Mouse (Mus musculus): ENCODE measurements around the gene Akr7a5. TPM values are rescaled to one million over a fixed set of nuclear protein-coding genes. Genes with fewer than 3 reads are reported as not detected.

Gene Akr7a5
- polyA plus RNA-seq, 1 experiment from 2014 or later: 64.8 TPM

DNA sequence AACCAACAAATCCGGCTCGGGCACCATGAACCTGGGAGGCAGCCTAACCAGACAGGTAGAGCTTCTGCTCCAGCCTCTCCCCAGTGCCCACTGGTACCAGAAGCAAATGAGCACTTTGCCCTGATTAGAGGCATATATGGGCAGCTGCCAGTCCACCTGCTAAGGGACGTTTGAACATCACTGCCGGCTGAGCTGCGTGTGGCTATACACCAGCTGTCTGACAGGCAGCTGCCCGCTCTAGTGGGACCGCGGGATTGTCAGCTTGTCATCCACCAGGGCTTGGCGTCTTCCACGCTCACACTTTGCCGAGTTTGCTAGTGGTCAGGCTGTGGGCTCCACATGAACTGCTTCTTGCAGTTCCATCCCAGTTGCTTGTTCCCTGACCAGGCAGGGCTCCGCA, 30.0 kb upstream of the Akr7a5 start:
- 93% methylated on average over 12 of the region's 12 CpGs for WGBS
- H3K4me1 ChIP-seq (replicated peaks): peaks cover 9% of the 10 kb centered on the region; the same call in 1 of the 2 replicates
- no peaks in the 10 kb centered on the region for H3K27me3 ChIP-seq
- ATAC-seq (ENCODE audit: low FRiP score, low read depth): no peak
- no peak overlapping the region for H3K27ac ChIP-seq (replicated peaks)
- H3K36me3 ChIP-seq: peaks cover 15% of the 10 kb centered on the region
- H3K9me3 ChIP-seq: no peaks in the 10 kb centered on the region
- H3K9ac ChIP-seq: no peak overlapping the region
- H3K4me2 ChIP-seq: no peak overlapping the region
- no peak overlapping the region for H3K4me3 ChIP-seq

DNA sequence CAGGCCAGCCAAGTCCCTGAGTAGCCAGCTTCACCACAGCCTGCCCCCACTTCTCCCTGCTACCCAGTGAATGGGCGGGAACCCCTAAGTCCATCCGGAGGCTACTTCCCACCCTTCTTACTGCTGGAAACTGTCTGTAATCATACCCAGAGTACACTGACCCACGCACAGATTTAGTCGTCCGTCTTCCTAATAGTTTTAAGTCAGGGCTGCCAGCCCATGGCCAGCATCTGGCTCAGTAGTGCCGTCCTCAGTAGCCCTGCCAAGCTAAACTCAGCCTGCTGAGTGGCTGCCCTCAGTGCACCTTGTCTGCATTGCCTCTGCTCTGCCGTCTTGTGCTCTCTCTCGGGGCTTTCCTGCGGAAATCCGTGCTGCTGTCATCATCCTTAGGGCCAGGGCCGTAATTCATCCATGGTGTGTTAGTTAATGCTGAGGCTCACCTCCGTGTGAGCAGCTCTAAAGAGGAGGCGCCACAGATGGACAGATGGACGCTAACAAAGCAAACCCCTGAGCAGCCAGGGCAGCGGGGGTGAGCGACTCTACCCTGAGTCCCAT, 28.7 kb upstream of the Akr7a5 start:
- peaks cover 18% of the 10 kb centered on the region for H3K36me3 ChIP-seq
- no peak overlapping the region for H3K4me3 ChIP-seq

DNA sequence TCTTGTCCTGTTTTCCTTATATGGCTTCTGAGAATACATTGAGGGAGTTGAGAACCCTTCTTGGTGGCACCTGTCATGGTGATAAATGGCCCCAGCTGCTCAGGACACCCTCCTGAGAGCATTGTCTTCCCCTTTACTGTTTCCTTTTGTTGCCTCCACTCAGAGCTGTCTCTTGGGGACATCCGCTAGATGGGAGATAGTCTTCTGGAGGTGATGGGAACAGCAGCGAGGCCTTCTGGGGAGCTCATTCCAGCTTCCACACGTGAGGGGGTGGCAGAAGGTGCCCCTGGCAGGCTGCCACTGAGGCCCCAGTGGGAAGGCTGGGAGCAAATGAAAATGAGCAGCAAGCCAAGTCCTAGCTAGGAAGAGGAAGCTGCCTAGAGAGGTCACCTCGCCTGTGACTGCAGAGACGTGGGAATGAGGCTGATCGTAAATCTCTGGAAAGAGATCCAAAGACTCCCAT, 27.6 kb upstream of the Akr7a5 start:
- H3K36me3 ChIP-seq: peaks cover 23% of the 10 kb centered on the region
- no peak overlapping the region for H3K4me2 ChIP-seq
- H3K4me1 ChIP-seq (replicated peaks): peaks cover 9% of the 10 kb centered on the region; the same call in 1 of the 2 replicates
- WGBS: 38% methylated on average over 6 of the region's 6 CpGs
- no peak overlapping the region; the same call in 1 of the 2 replicates for H3K27ac ChIP-seq (replicated peaks)
- H3K9me3 ChIP-seq: no peaks in the 10 kb centered on the region
- H3K27me3 ChIP-seq: no peaks in the 10 kb centered on the region
- H3K4me3 ChIP-seq: no peak overlapping the region
- no peak overlapping the region for H3K9ac ChIP-seq
- ATAC-seq (ENCODE audit: low FRiP score, low read depth): no peak

More for the DNA sequence above, 28.7 kb upstream of the Akr7a5 start:
- no peak for ATAC-seq (ENCODE audit: low FRiP score, low read depth)
- Histone ChIP-seq H3K4me2 (no peak overlapping the region), H3K9me3 (no peaks in the 10 kb centered on the region), H3K27ac (replicated peaks) (no peak overlapping the region), H3K4me1 (replicated peaks) (peaks cover 9% of the 10 kb centered on the region; the same call in 1 of the 2 replicates), H3K9ac (no peak overlapping the region), H3K27me3 (no peaks in the 10 kb centered on the region)
- 71% methylated on average over 16 of the region's 16 CpGs for WGBS

GRCm38 (mm10) chr4:139284877-139285276, 25.7 kb upstream of the Akr7a5 start:
- ATAC-seq (ENCODE audit: low FRiP score, low read depth): no peak
- Histone ChIP-seq H3K36me3 (peaks cover 23% of the 10 kb centered on the region), H3K9me3 (no peaks in the 10 kb centered on the region), H3K4me3 (no peak overlapping the region), H3K4me2 (no peak overlapping the region), H3K27ac (replicated peaks) (no peak overlapping the region), H3K4me1 (replicated peaks) (peaks cover 9% of the 10 kb centered on the region; the same call in 1 of the 2 replicates), H3K27me3 (no peaks in the 10 kb centered on the region), H3K9ac (no peak overlapping the region)
- WGBS: 86% methylated on average over 15 of the region's 15 CpGs

DNA sequence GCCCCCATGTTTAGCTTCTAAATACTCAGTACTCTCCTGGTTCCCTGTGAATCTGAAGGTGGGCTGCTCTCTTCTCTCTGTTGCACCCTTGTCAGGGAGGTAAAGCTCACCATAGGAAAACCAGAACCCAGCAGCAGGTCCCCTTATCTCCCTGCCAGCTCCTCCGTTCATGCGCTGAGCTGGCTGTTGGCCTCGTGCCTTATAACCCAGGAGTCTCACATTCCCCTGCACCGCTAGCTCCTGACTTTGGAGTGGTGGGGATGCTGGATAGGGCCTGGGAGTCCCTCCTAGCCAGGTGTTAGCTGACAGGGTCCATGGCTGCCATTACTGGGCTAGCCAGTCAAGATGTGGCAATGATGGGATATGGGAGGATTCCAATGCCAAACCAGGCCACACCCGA, 24.3 kb upstream of the Akr7a5 start:
- H3K4me1 ChIP-seq (replicated peaks): peaks cover 9% of the 10 kb centered on the region; the same call in 1 of the 2 replicates
- 88% methylated on average over 5 of the region's 5 CpGs for WGBS
- H3K4me2 ChIP-seq: no peak overlapping the region
- no peak for ATAC-seq (ENCODE audit: low FRiP score, low read depth)
- no peak overlapping the region for H3K9ac ChIP-seq
- no peak overlapping the region for H3K27ac ChIP-seq (replicated peaks)
- no peak overlapping the region for H3K4me3 ChIP-seq
- no peaks in the 10 kb centered on the region for H3K27me3 ChIP-seq
- H3K36me3 ChIP-seq: peaks cover 29% of the 10 kb centered on the region
- no peaks in the 10 kb centered on the region for H3K9me3 ChIP-seq

DNA sequence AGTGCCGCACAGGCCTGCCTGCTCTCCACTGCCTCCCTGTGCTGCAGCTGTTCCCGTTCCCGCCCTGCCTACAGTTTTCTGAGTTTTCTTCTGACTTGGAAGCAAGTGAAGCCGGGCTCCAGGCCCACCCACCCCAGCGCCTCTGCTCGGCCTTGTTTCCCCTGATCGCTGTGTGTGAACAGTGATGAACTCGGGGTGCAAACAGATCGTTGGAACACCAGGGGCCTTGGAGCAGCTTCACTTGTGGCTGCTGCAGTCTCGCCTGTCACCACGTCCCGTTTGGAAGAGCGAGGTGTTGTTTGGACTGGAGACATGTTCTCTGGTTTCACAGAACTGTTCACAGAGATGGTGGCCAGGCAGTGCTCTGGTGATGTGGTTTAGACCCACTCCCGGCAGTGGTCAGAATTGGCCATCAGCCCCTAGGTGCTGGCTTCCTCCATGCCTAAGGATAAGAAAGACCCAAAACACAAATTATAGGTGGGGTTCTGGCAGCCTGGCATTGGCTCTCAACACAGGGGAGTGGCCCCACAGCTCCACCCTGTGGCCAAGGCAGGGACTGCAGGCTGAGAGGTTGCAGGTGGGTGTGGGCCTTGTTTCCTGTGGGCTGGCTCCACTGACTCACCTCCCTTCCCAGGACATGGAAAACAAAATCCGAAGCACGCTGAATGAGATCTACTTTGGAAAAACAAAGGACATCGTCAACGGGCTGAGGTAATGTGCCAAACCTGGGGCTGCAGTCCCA, 23.3 kb upstream of the Akr7a5 start:
- Histone ChIP-seq H3K4me1 (replicated peaks) (peaks cover 9% of the 10 kb centered on the region; the same call in 1 of the 2 replicates), H3K9me3 (no peaks in the 10 kb centered on the region), H3K4me3 (no peak overlapping the region), H3K36me3 (peaks cover 24% of the 10 kb centered on the region), H3K27ac (replicated peaks) (no peak overlapping the region), H3K27me3 (no peaks in the 10 kb centered on the region), H3K9ac (no peak overlapping the region), H3K4me2 (no peak overlapping the region)
- ATAC-seq (ENCODE audit: low FRiP score, low read depth): no peak
- 81% methylated on average over 18 of the region's 18 CpGs for whole genome bisulfite sequencing

DNA sequence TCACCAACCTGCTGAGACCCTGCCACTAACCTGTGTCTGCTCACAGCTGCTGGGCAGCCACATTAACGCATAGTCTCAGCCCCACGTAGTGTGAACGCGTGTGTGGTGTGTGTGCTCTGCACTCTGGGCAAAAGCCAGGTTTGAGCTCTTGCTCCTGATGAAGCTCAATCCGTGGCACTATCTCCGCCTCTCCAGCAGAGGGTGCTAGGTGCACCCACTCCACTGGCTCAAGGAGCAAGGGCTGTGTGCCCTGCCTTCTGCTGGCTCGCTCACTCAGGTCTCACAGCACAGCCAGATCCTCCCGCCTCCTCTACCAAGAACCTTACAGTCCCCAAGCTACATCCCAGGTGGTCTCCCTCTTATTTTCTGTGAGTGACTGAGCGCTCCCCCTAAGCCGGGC, 21.5 kb upstream of the Akr7a5 start:
- H3K9ac ChIP-seq: no peak overlapping the region
- 64% methylated on average over 10 of the region's 10 CpGs for WGBS
- no peak overlapping the region for H3K4me3 ChIP-seq
- 0 out of 2 replicates have a peak, but pooled peaks have one; percentile 27 for ATAC-seq (ENCODE audit: low FRiP score, low read depth)
- H3K27me3 ChIP-seq: no peaks in the 10 kb centered on the region
- H3K4me1 ChIP-seq (replicated peaks): no peaks in the 10 kb centered on the region
- H3K36me3 ChIP-seq: peaks cover 21% of the 10 kb centered on the region
- H3K27ac ChIP-seq (replicated peaks): no peak overlapping the region
- H3K4me2 ChIP-seq: no peak overlapping the region
- H3K9me3 ChIP-seq: no peaks in the 10 kb centered on the region

DNA sequence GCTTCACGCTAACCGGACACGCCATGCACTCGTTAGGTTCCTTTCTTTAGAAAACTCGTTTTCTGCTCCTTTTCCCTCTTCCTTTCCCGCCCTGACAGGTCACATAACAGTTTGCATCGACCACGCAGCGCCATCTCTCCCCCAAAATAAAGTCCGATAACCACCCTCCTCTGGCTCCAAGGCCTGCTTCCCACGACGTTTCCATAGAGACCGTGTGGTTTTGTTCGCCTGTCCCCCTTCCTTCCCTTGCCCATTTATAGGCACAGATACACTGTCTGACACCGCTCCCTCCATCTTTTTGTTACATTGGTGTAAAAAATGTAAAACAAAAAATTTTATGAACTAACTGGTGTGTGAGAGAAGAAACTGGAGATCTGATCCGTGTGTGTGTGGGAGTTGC, 19.4 kb upstream of the Akr7a5 start:
- no peaks in the 10 kb centered on the region for H3K27me3 ChIP-seq
- H3K4me3 ChIP-seq: no peak overlapping the region
- 88% methylated on average over 16 of the region's 16 CpGs for WGBS
- H3K9ac ChIP-seq: no peak overlapping the region
- no peak for ATAC-seq (ENCODE audit: low FRiP score, low read depth)
- no peaks in the 10 kb centered on the region for H3K4me1 ChIP-seq (replicated peaks)
- H3K27ac ChIP-seq (replicated peaks): no peak overlapping the region
- peaks cover 21% of the 10 kb centered on the region for H3K36me3 ChIP-seq
- no peaks in the 10 kb centered on the region for H3K9me3 ChIP-seq
- no peak overlapping the region for H3K4me2 ChIP-seq

DNA sequence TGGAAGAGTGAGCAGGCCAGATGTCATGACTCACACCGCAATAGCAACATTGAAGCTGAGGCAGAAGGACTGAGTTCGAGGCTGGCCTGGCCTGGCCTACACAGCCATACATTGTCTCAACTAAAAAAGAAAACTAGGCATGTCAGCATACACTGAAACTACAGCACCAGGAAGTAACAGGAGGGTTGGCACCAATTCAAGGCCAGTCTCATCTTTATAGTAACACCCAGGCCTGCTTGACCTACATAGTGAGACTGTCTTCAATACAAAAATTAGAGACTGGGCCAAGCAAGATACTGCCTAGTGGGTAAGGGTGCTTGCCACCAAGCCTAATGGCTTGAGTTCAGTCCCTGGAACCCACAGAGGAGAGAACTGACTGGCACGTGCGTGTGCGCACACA, 18.5 kb upstream of the Akr7a5 start:
- Histone ChIP-seq H3K27me3 (no peaks in the 10 kb centered on the region), H3K4me3 (no peak overlapping the region), H3K9ac (no peak overlapping the region), H3K36me3 (peaks cover 16% of the 10 kb centered on the region), H3K27ac (replicated peaks) (no peak overlapping the region), H3K9me3 (no peaks in the 10 kb centered on the region), H3K4me2 (no peak overlapping the region), H3K4me1 (replicated peaks) (no peaks in the 10 kb centered on the region)
- WGBS: 96% methylated on average over 5 of the region's 5 CpGs
- no peak for ATAC-seq (ENCODE audit: low FRiP score, low read depth)

GRCm38 (mm10) chr4:139297566-139297965, 13.0 kb upstream of the Akr7a5 start:
- peaks cover 16% of the 10 kb centered on the region for H3K36me3 ChIP-seq
- H3K4me2 ChIP-seq: no peak overlapping the region
- no peaks in the 10 kb centered on the region for H3K4me1 ChIP-seq (replicated peaks)
- H3K9ac ChIP-seq: no peak overlapping the region
- H3K9me3 ChIP-seq: no peaks in the 10 kb centered on the region
- no peak overlapping the region for H3K27ac ChIP-seq (replicated peaks)
- no peaks in the 10 kb centered on the region for H3K27me3 ChIP-seq
- 84% methylated on average over 4 of the region's 4 CpGs for WGBS
- no peak overlapping the region for H3K4me3 ChIP-seq
- ATAC-seq (ENCODE audit: low FRiP score, low read depth): no peak

DNA sequence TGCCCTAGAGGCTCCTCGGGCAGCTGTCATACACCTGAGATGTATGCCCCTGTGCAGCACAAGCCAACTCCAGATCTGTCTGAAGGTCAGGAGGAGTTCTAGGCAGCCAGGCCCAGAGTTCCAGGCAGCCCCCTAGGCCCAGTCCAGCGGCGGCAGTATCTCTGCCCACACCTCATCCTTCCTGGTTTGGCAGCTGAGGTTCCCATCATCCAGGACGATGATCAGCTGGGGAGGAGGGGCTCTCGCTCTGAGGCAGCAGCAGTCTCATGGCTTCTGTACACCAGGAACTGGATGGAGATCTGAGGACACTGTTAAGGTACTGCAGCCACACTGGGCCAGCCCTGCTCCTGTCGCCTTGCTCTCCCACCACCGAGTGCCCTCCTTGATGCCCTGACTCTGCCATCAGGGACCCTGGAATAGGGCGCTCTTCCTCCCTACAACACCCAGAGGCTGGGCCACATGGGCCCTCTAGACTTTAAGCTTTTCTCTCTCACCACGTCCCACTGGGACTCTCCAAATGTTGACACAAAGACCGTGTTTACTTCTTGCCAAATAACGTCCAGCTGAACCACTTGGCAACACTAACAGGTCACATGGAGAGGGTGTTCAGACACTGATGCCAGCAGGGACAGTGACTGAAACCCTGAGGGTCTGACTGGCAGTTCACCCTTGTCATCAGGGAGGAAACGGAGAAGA, 11.7 kb upstream of the Akr7a5 start:
- Histone ChIP-seq H3K9me3 (no peaks in the 10 kb centered on the region), H3K36me3 (peaks cover 16% of the 10 kb centered on the region)

GRCm38 (mm10) chr4:139301780-139302179, 8.8 kb upstream of the Akr7a5 start:
- no peaks in the 10 kb centered on the region for H3K4me1 ChIP-seq (replicated peaks)

More for the DNA sequence above, 11.7 kb upstream of the Akr7a5 start:
- H3K9ac ChIP-seq: no peak overlapping the region
- H3K27me3 ChIP-seq: no peaks in the 10 kb centered on the region
- 83% methylated on average over 12 of the region's 12 CpGs for WGBS
- ATAC-seq (ENCODE audit: low FRiP score, low read depth): no peak
- no peak overlapping the region for H3K4me2 ChIP-seq
- no peaks in the 10 kb centered on the region for H3K4me1 ChIP-seq (replicated peaks)
- H3K4me3 ChIP-seq: no peak overlapping the region
- no peak overlapping the region for H3K27ac ChIP-seq (replicated peaks)

More at GRCm38 (mm10) chr4:139301780-139302179, 8.8 kb upstream of the Akr7a5 start:
- Histone ChIP-seq H3K4me3 (no peak overlapping the region), H3K27me3 (no peaks in the 10 kb centered on the region), H3K27ac (replicated peaks) (no peak overlapping the region), H3K36me3 (peaks cover 22% of the 10 kb centered on the region), H3K4me2 (no peak overlapping the region), H3K9ac (no peak overlapping the region), H3K9me3 (no peaks in the 10 kb centered on the region)
- WGBS: 93% methylated on average over 8 of the region's 8 CpGs
- no peak for ATAC-seq (ENCODE audit: low FRiP score, low read depth)
